Mouse (Mus musculus): Measurements from ENCODE around the gene Me3. TPM values are rescaled to one million over a fixed set of nuclear protein-coding genes. Genes with fewer than 3 reads are reported as not detected.

The Me3 gene
- polyA plus RNA-seq, 1 experiment from 2014 or later = 2.4 TPM

DNA sequence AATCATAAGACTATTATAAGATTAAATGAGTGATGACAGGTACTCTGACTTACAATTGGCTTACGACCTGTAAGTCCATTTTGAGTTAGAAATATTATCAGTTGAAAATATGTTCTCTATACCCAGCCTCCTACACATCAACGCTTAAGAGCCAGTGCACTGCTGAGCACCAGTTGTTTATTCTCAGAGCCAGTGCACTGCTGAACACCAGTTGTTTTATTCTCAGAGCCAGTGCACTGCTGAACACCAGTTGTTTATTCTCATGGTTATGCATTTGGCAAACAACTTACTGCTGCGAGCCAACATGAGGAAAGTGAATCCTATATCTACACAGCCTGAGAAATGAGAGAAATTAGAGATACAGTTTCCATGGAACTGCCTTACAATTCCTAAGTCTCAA lies 2.3 kb upstream of the Me3 start:
- H3K27ac ChIP-seq = no peak overlapping the region
- H3K4me1 ChIP-seq = peaks cover 56% of the 10 kb centered on the region
- H3K9me3 ChIP-seq = no peaks in the 10 kb centered on the region
- H3K36me3 ChIP-seq (replicated peaks) = no peaks in the 10 kb centered on the region
- no peak for DNase-seq (ENCODE audit: extremely low spot score, low spot score)
- H3K4me3 ChIP-seq = no peak overlapping the region
- peaks cover 40% of the 10 kb centered on the region for H3K27me3 ChIP-seq (ENCODE audit: poor library complexity, severe bottlenecking)
- WGBS = 79% methylated on average over 3 of the region's 3 CpGs

GRCm38 (mm10) chr7:89630796-89631195 lies 1.4 kb upstream of the Me3 start:
- WGBS = 79% methylated on average over 3 of the region's 3 CpGs
- peaks cover 56% of the 10 kb centered on the region for H3K4me1 ChIP-seq

DNA sequence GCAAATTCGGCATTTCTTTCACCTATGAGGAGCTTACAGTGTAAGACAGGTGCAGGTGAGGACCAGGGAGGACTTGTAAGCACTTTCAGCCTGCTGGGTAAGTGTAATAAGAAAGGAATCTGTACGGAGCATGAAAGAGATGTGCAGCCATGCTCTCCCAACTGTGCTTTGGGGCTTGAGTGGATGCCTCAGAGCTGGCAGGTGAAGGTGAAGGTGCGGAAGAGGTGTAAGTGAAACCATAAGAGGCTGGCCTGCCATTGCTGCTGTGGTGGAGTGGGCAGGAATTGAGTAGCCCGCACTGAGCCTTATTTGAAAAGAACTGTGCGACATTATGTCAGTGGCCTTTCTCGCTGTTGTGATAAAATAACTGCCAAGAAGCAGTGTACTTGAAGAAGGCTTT lies 8.3 kb downstream of the Me3 start:
- no peak overlapping the region for H3K27ac ChIP-seq
- H3K27me3 ChIP-seq (ENCODE audit: poor library complexity, severe bottlenecking) = no peaks in the 10 kb centered on the region
- peaks cover 17% of the 10 kb centered on the region for H3K4me1 ChIP-seq
- H3K9me3 ChIP-seq = no peaks in the 10 kb centered on the region
- WGBS = 94% methylated on average over 6 of the region's 6 CpGs
- H3K4me3 ChIP-seq = no peak overlapping the region
- no peaks in the 10 kb centered on the region for H3K36me3 ChIP-seq (replicated peaks)
- DNase-seq (ENCODE audit: extremely low spot score, low spot score) = no peak

More at GRCm38 (mm10) chr7:89630796-89631195, 1.4 kb upstream of the Me3 start:
- no peaks in the 10 kb centered on the region for H3K36me3 ChIP-seq (replicated peaks)
- H3K27me3 ChIP-seq (ENCODE audit: poor library complexity, severe bottlenecking) = peaks cover 42% of the 10 kb centered on the region
- no peak overlapping the region for H3K4me3 ChIP-seq
- H3K9me3 ChIP-seq = no peaks in the 10 kb centered on the region
- no peak for DNase-seq (ENCODE audit: extremely low spot score, low spot score)
- H3K27ac ChIP-seq = no peak overlapping the region

GRCm38 (mm10) chr7:89640944-89641661 lies 8.9 kb downstream of the Me3 start:
- Histone ChIP-seq H3K27me3 (ENCODE audit: poor library complexity, severe bottlenecking) (no peaks in the 10 kb centered on the region), H3K4me1 (peaks cover 17% of the 10 kb centered on the region), H3K4me3 (no peak overlapping the region), H3K27ac (no peak overlapping the region), H3K9me3 (no peaks in the 10 kb centered on the region), H3K36me3 (replicated peaks) (no peaks in the 10 kb centered on the region)
- no peak for DNase-seq (ENCODE audit: extremely low spot score, low spot score)
- whole genome bisulfite sequencing = 85% methylated on average over 8 of the region's 8 CpGs

- Histone ChIP-seq H3K4me3 (no peak overlapping the region), H3K4me1 (0 out of 2 replicates have a peak, but pooled peaks cover 3% of the 10 kb centered on the region), H3K36me3 (replicated peaks) (no peaks in the 10 kb centered on the region), H3K27ac (no peak overlapping the region), H3K9me3 (no peaks in the 10 kb centered on the region), H3K27me3 (ENCODE audit: poor library complexity, severe bottlenecking) (no peaks in the 10 kb centered on the region)
- DNase-seq (ENCODE audit: extremely low spot score, low spot score) = no peak
- 78% methylated on average over 3 of the region's 3 CpGs for WGBS
Observed at GRCm38 (mm10) chr7:89645015-89645414, 12.8 kb downstream of the Me3 start.

DNA sequence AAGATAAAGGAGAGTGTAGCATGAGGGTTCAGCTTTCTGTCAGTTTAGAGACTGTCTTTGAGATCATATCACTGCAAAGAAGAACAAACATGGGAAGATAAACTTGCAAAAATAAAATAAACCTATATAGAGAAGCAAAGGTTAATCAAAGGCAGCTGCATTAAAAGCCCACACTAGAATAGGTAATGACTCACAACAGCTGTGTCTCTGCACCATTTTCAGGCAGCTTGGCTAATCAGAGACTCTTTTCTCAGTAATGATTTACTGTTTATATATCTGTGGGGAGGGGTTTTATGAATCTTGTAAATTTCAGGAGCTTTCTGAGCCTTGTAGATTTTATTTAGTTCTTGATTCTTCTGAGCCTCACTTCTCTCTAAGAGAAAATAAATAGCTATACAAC lies 15.7 kb downstream of the Me3 start:
- DNase-seq (ENCODE audit: extremely low spot score, low spot score) = no peak
- no peaks in the 10 kb centered on the region for H3K36me3 ChIP-seq (replicated peaks)

GRCm38 (mm10) chr7:89657183-89657582 lies 25.0 kb downstream of the Me3 start:
- DNase-seq (ENCODE audit: extremely low spot score, low spot score) = no peak
- H3K4me1 ChIP-seq = peaks cover 25% of the 10 kb centered on the region

More for the DNA sequence above, 15.7 kb downstream of the Me3 start:
- Histone ChIP-seq H3K27me3 (ENCODE audit: poor library complexity, severe bottlenecking) (no peaks in the 10 kb centered on the region), H3K4me1 (no peaks in the 10 kb centered on the region), H3K27ac (no peak overlapping the region), H3K9me3 (no peaks in the 10 kb centered on the region), H3K4me3 (no peak overlapping the region)

GRCm38 (mm10) chr7:89657692-89658212 lies 25.6 kb downstream of the Me3 start:
- Histone ChIP-seq H3K4me3 (no peak overlapping the region), H3K27ac (no peak overlapping the region), H3K9me3 (no peaks in the 10 kb centered on the region), H3K36me3 (replicated peaks) (no peaks in the 10 kb centered on the region), H3K4me1 (peaks cover 27% of the 10 kb centered on the region), H3K27me3 (ENCODE audit: poor library complexity, severe bottlenecking) (no peaks in the 10 kb centered on the region)
- DNase-seq (ENCODE audit: extremely low spot score, low spot score) = no peak
- WGBS = 61% methylated on average over 7 of the region's 7 CpGs

More at GRCm38 (mm10) chr7:89657183-89657582, 25.0 kb downstream of the Me3 start:
- H3K4me3 ChIP-seq = no peak overlapping the region
- H3K9me3 ChIP-seq = no peaks in the 10 kb centered on the region
- H3K27ac ChIP-seq = no peak overlapping the region
- 82% methylated on average over 9 of the region's 9 CpGs for WGBS
- H3K36me3 ChIP-seq (replicated peaks) = no peaks in the 10 kb centered on the region
- H3K27me3 ChIP-seq (ENCODE audit: poor library complexity, severe bottlenecking) = no peaks in the 10 kb centered on the region

DNA sequence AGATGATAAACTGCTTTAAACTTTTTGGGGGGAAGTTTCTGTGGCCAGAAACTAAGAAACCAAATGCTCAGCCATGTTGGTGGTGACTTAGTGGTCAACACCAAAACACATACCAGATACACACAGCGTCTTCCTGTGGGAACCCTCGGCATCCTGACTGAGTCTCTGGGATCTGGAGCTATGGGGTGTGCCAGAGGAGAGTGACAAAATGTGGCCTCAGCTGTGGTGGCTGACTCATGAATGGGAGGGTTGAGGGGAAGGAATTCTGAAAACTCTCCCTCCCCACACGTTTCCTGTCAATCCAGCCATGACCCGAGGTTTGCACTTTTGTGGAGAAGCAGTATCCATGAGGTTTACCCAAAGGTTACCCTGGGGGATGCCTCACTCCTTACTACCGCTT lies 32.0 kb downstream of the Me3 start:
- Histone ChIP-seq H3K36me3 (replicated peaks) (no peaks in the 10 kb centered on the region), H3K9me3 (no peaks in the 10 kb centered on the region), H3K27ac (no peak overlapping the region), H3K4me3 (no peak overlapping the region), H3K27me3 (ENCODE audit: poor library complexity, severe bottlenecking) (no peaks in the 10 kb centered on the region), H3K4me1 (peaks cover 33% of the 10 kb centered on the region)
- no peak for DNase-seq (ENCODE audit: extremely low spot score, low spot score)
- WGBS = 85% methylated on average over 5 of the region's 5 CpGs

DNA sequence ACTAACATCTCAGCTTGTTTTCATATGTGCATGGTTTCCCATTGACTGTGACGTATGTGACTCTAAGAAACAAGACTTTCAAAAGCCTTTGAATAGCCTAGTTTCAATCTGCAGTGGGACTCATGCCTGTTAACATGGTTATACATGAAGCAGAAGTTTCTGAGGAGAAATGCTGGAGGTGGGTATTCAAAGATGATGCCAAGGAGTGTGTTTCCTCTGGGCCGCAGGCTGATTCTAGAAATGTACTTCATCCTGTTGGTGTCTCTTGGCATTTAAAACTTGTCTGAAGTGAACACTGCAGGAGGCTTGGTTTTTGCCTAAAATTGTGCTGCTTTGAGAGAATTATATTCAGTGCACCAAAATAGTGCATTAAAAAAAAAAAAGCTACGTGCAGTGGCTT lies 34.2 kb downstream of the Me3 start:
- Histone ChIP-seq H3K9me3 (no peaks in the 10 kb centered on the region), H3K4me3 (no peak overlapping the region), H3K4me1 (peaks cover 33% of the 10 kb centered on the region), H3K36me3 (replicated peaks) (no peaks in the 10 kb centered on the region), H3K27ac (no peak overlapping the region), H3K27me3 (ENCODE audit: poor library complexity, severe bottlenecking) (no peaks in the 10 kb centered on the region)
- DNase-seq (ENCODE audit: extremely low spot score, low spot score) = no peak
- 88% methylated on average over 3 of the region's 3 CpGs for whole genome bisulfite sequencing

GRCm38 (mm10) chr7:89667570-89667969 lies 35.4 kb downstream of the Me3 start:
- no peaks in the 10 kb centered on the region for H3K27me3 ChIP-seq (ENCODE audit: poor library complexity, severe bottlenecking)
- DNase-seq (ENCODE audit: extremely low spot score, low spot score) = no peak
- no peaks in the 10 kb centered on the region for H3K9me3 ChIP-seq
- no peak overlapping the region for H3K4me3 ChIP-seq
- H3K27ac ChIP-seq = no peak overlapping the region
- WGBS = 83% methylated on average over 4 of the region's 4 CpGs
- peaks cover 25% of the 10 kb centered on the region for H3K4me1 ChIP-seq
- H3K36me3 ChIP-seq (replicated peaks) = no peaks in the 10 kb centered on the region

GRCm38 (mm10) chr7:89669461-89669860 lies 37.3 kb downstream of the Me3 start:
- Histone ChIP-seq H3K9me3 (no peaks in the 10 kb centered on the region), H3K4me3 (no peak overlapping the region), H3K36me3 (replicated peaks) (no peaks in the 10 kb centered on the region), H3K4me1 (peaks cover 25% of the 10 kb centered on the region), H3K27ac (no peak overlapping the region), H3K27me3 (ENCODE audit: poor library complexity, severe bottlenecking) (no peaks in the 10 kb centered on the region)
- WGBS = 70% methylated on average over 6 of the region's 6 CpGs
- DNase-seq (ENCODE audit: extremely low spot score, low spot score) = no peak

GRCm38 (mm10) chr7:89671104-89671831 lies 39.1 kb downstream of the Me3 start:
- H3K27me3 ChIP-seq (ENCODE audit: poor library complexity, severe bottlenecking) = no peaks in the 10 kb centered on the region
- peaks cover 25% of the 10 kb centered on the region for H3K4me1 ChIP-seq
- no peaks in the 10 kb centered on the region for H3K36me3 ChIP-seq (replicated peaks)
- 91% methylated on average over 6 of the region's 6 CpGs for WGBS
- no peak overlapping the region for H3K4me3 ChIP-seq
- DNase-seq (ENCODE audit: extremely low spot score, low spot score) = no peak
- H3K27ac ChIP-seq = no peak overlapping the region
- H3K9me3 ChIP-seq = no peaks in the 10 kb centered on the region
